ENCODE assay signal across 10 mouse cellular contexts in the genomic region with DNA sequence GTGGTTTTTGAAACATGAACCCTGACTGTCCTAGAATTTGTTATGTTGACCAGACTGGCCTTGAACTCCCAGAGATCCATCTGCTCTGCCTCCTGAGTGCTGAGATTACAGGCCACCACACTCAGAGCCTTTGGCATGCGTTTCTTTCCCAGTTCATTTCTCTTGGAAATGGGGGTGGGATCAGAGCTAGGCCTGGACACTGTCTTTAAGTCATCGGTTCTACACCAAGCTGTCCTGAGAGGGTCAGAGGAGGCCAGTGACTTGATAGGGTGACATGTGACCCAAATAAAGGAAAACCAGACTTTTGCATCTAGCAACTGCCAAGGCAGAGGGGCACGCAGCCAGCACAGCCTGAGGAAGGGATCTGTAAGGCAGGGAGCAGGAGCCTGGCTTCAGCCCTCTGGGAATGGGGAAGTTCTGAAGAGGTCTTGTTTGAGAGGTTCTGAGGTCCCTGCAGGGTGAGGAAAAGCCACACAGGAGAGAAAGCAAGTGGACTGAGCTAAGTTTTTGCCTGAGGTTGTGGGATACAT. TPM values are rescaled to one million over a fixed set of nuclear protein-coding genes. Genes with fewer than 3 reads are reported as not detected.
DNase-seq lines count a peak whose midpoint lies in the region; ATAC-seq and TF ChIP-seq lines count a peak whose summit lies in the region.
"Had no signal": no experiment of that assay in that cellular context is flagged by ENCODE, and none has a peak within 500 bp of the region (broad histone marks: within the 10 kb centered on the region; RNA-seq: fewer than 3 reads in every experiment).

No protein-coding gene starts in this region.

- no peak overlapping the region for H3K4me2 ChIP-seq in midbrain, embryonic 11.5 days
- H3K4me2 ChIP-seq: embryonic facial prominence, embryonic 12.5 days; lung, embryonic 15.5 days had no signal

- H3K9ac ChIP-seq in heart, adult 2 months (ENCODE audit: low read depth, low read length), result no peak overlapping the region
- H3K9ac ChIP-seq in midbrain, embryonic 11.5 days (ENCODE audit: low read length), result no peak overlapping the region
- H3K9ac ChIP-seq: embryonic facial prominence, embryonic 12.5 days; lung, embryonic 15.5 days had no signal

- no peaks in the 10 kb centered on the region for H3K9me3 ChIP-seq in heart, embryonic 10.5 days
- no peaks in the 10 kb centered on the region for H3K9me3 ChIP-seq in midbrain, embryonic 11.5 days (ENCODE audit: control insufficient read depth, low read length)
- H3K9me3 ChIP-seq: embryonic facial prominence, embryonic 12.5 days; lung, embryonic 15.5 days had no signal

- TF ChIP-seq EP300 in heart, adult 2 months (IDR thresholded peaks at IDR 0.05; ENCODE audit: insufficient read depth, low read depth, low read length), result no peak

- no peak for ATAC-seq in midbrain, embryonic 11.5 days (ENCODE audit: low FRiP score)
- no peak for ATAC-seq in activated CD4-positive, CD25-positive, alpha-beta regulatory T cell, adult 4 months

- no peak for TF ChIP-seq POLR2A in heart, adult 2 months (IDR thresholded peaks at IDR 0.05; ENCODE audit: insufficient read depth, low read depth, low read length)

- no peaks in the 10 kb centered on the region for H3K27me3 ChIP-seq in heart, adult 2 months (ENCODE audit: control insufficient read depth, insufficient read depth, low read length)
- no peaks in the 10 kb centered on the region for H3K27me3 ChIP-seq in heart, embryonic 10.5 days (ENCODE audit: insufficient read depth, poor library complexity, severe bottlenecking)
- no peaks in the 10 kb centered on the region for H3K27me3 ChIP-seq in midbrain, embryonic 11.5 days (ENCODE audit: control insufficient read depth, insufficient read depth, low read length)
- H3K27me3 ChIP-seq: embryonic facial prominence, embryonic 12.5 days; lung, embryonic 15.5 days had no signal

- H3K27ac ChIP-seq in heart, adult 2 months, result peak overlapping the region; percentile 26
- H3K27ac ChIP-seq in heart, embryonic 10.5 days, result no peak overlapping the region
- H3K27ac ChIP-seq in midbrain, embryonic 11.5 days (ENCODE audit: low read depth, low read length), result no peak overlapping the region
- H3K27ac ChIP-seq: embryonic facial prominence, embryonic 12.5 days had no signal

- intact Hi-C loops in heart, adult 2 months (cut with DNase I), result no loop called here
- intact Hi-C loops in heart, postnatal 10 days (cut with DNase I), result no loop called here

- WGBS in heart, adult 2 months, result 22% methylated on average over 3 of the region's 3 CpGs
- 71% methylated on average over 3 of the region's 3 CpGs for whole genome bisulfite sequencing in heart, embryonic 10.5 days
- WGBS in midbrain, embryonic 11.5 days, result 91% methylated on average over 3 of the region's 3 CpGs

- peak; percentile 61 to 71 for DNase-seq in heart, adult 2 months
- no peak for DNase-seq in heart, embryonic 10.5 days (ENCODE audit: low spot score)
- DNase-seq in MN1 (ENCODE audit: low spot score), result peak; percentile 16
- peak; percentile 68 to 76 for DNase-seq in cerebellum, postnatal 25 days
- peak; percentile 75 to 76 for DNase-seq in heart, postnatal 10 days
- no peak for DNase-seq in midbrain, embryonic 11.5 days (ENCODE audit: low spot score, missing footprints)
- DNase-seq in embryo, embryonic 10.5 days (ENCODE audit: low spot score), result no peak

- H3K4me1 ChIP-seq in heart, adult 2 months (ENCODE audit: control insufficient read depth, insufficient read depth, low read length), result peaks cover 6% of the 10 kb centered on the region
- peaks cover 14% of the 10 kb centered on the region for H3K4me1 ChIP-seq in heart, embryonic 10.5 days
- H3K4me1 ChIP-seq in midbrain, embryonic 11.5 days (ENCODE audit: control insufficient read depth, insufficient read depth, low read length), result no peaks in the 10 kb centered on the region
- H3K4me1 ChIP-seq: embryonic facial prominence, embryonic 12.5 days; lung, embryonic 15.5 days had no signal

- no peak overlapping the region for H3K4me3 ChIP-seq in heart, adult 2 months
- no peak overlapping the region for H3K4me3 ChIP-seq in heart, embryonic 10.5 days
- H3K4me3 ChIP-seq in midbrain, embryonic 11.5 days (ENCODE audit: low read depth, low read length), result no peak overlapping the region
- H3K4me3 ChIP-seq: embryonic facial prominence, embryonic 12.5 days; lung, embryonic 15.5 days had no signal

- TF ChIP-seq CTCF in heart, adult 2 months (IDR thresholded peaks at IDR 0.05), result no peak

- 0 out of 2 replicates have a peak, but pooled peaks cover 2% of the 10 kb centered on the region for H3K79me2 ChIP-seq in heart, adult 2 months (replicated peaks; ENCODE audit: control insufficient read depth, insufficient read depth, low read length)

- H3K36me3 ChIP-seq in heart, adult 2 months (ENCODE audit: control insufficient read depth, insufficient read depth, low read length), result no peaks in the 10 kb centered on the region; the same call in 1 of the 2 replicates
- H3K36me3 ChIP-seq in heart, embryonic 10.5 days, result peaks cover 91% of the 10 kb centered on the region
- H3K36me3 ChIP-seq in midbrain, embryonic 11.5 days (ENCODE audit: control insufficient read depth, insufficient read depth, low read length), result peaks cover 8% of the 10 kb centered on the region

RNA-seq across cellular contexts. Expression of a gene that starts 8.9 kb away (rescaled TPM):
- total RNA-seq in heart, adult 2 months (2021), result 10 to 100 TPM; 96.6 to 99.1 TPM
- polyA plus RNA-seq in heart, adult 2 months (2012; rRNA removed), result 57.2 and 95.9 TPM in 2 replicates
- polyA plus RNA-seq in heart, embryonic 10.5 days (2016; fragmentation: Nextera tagmentation; extraction: Ambion mirVana), result 56.1 and 80.1 TPM in 2 replicates
- 100 to 1,000 TPM; 146 to 150 TPM for total RNA-seq in heart, postnatal 10 days (2021)
- polyA plus RNA-seq in midbrain, embryonic 11.5 days (2014; fragmentation: Nextera tagmentation; extraction: Ambion mirVana), result 87.9 and 90.7 TPM in 2 replicates
- 10 to 100 TPM; 24.3 to 47.6 TPM for polyA plus RNA-seq in activated CD4-positive, CD25-positive, alpha-beta regulatory T cell, adult 4 months (2017; shearing (Covaris generic))

RNA-seq across cellular contexts. Expression of a gene that starts 34.0 kb away (rescaled TPM):
- 10 to 100 TPM; 24.5 to 30.2 TPM for total RNA-seq in heart, adult 2 months (2021)
- 42.8 and 59.8 TPM in 2 replicates for polyA plus RNA-seq in heart, adult 2 months (2012; rRNA removed)
- 16.9 and 18.7 TPM in 2 replicates for polyA plus RNA-seq in heart, embryonic 10.5 days (2016; fragmentation: Nextera tagmentation; extraction: Ambion mirVana)
- total RNA-seq in heart, postnatal 10 days (2021), result 10 to 100 TPM; 35.4 to 37.3 TPM
- 23.7 and 25.6 TPM in 2 replicates for polyA plus RNA-seq in midbrain, embryonic 11.5 days (2014; fragmentation: Nextera tagmentation; extraction: Ambion mirVana)
- 100 to 1,000 TPM; 109 to 120 TPM for polyA plus RNA-seq in activated CD4-positive, CD25-positive, alpha-beta regulatory T cell, adult 4 months (2017; shearing (Covaris generic))

RNA-seq across cellular contexts. Expression of a gene that starts 53.5 kb away (rescaled TPM):
- 100 to 1,000 TPM in 1 of 2 experiments, 10 to 100 TPM in 1; 96.9 to 105 TPM for total RNA-seq in heart, adult 2 months (2021)
- 68.7 and 94.7 TPM in 2 replicates for polyA plus RNA-seq in heart, adult 2 months (2012; rRNA removed)
- 55.3 and 75.2 TPM in 2 replicates for polyA plus RNA-seq in heart, embryonic 10.5 days (2016; fragmentation: Nextera tagmentation; extraction: Ambion mirVana)
- total RNA-seq in heart, postnatal 10 days (2021), result 100 to 1,000 TPM; 151 to 153 TPM
- polyA plus RNA-seq in midbrain, embryonic 11.5 days (2014; fragmentation: Nextera tagmentation; extraction: Ambion mirVana), result 9.8 and 10.2 TPM in 2 replicates
- polyA plus RNA-seq in activated CD4-positive, CD25-positive, alpha-beta regulatory T cell, adult 4 months (2017; shearing (Covaris generic)), result 10 to 100 TPM; 15.7 to 25.1 TPM

Comparison
In these comparisons a context has a peak if more than half of its experiments do, and no peak if none do; other contexts are left out.
1. DNase-seq: peak in heart, adult 2 months (2 of 2), MN1 (single experiment), cerebellum, postnatal 25 days (2 of 2) and heart, postnatal 10 days (2 of 2); none in heart, embryonic 10.5 days (single experiment), midbrain, embryonic 11.5 days (single experiment) and embryo, embryonic 10.5 days (single experiment).